Mouse (Mus musculus) heart, adult 2 months (tissue): ENCODE measurements around the gene Il23a. TPM values are rescaled to one million over a fixed set of nuclear protein-coding genes. Genes with fewer than 3 reads are reported as not detected.

Source experiments
- DNase-seq, 2 experiments: peaks; one replicate each; pipeline ENCODE4 v3.0.0; 2021
- H3K27ac ChIP-seq: fragments of 200-600 bp; 2 replicates; pipeline ENCODE4 v1.8.1; 2022
- H3K27me3 ChIP-seq: fragments of 200-500 bp; 2 replicates; pipeline ENCODE4 v1.6.1; 2012; ENCODE audit warnings: mild to moderate bottlenecking, low read length, inconsistent platforms, mixed read lengths; ENCODE audit not compliant: control insufficient read depth, insufficient read depth
- H3K36me3 ChIP-seq: fragments of 200-500 bp; 2 replicates; pipeline ENCODE4 v1.6.1; 2012; ENCODE audit warnings: low read length, inconsistent platforms; ENCODE audit not compliant: control insufficient read depth, insufficient read depth
- H3K4me1 ChIP-seq: fragments of 200-500 bp; 2 replicates; pipeline ENCODE4 v1.6.1; 2011; ENCODE audit warnings: low read length; ENCODE audit not compliant: control insufficient read depth, insufficient read depth
- H3K4me3 ChIP-seq: fragments of 200-600 bp; 2 replicates; pipeline ENCODE4 v1.8.1; 2022
- H3K79me2 ChIP-seq: fragments of 200-500 bp; replicated peaks from 2 replicates; pipeline ENCODE4 v1.6.1; 2012; ENCODE audit warnings: mild to moderate bottlenecking, inconsistent platforms, low read length, moderate library complexity, mixed read lengths; ENCODE audit not compliant: control insufficient read depth, insufficient read depth
- H3K9ac ChIP-seq: fragments of 200-500 bp; 2 replicates; pipeline ENCODE4 v1.6.1; 2012; ENCODE audit warnings: low read depth, mild to moderate bottlenecking, control low read depth, inconsistent platforms, low read length, mixed read lengths
- CTCF ChIP-seq: fragments of 200-600 bp; IDR thresholded peaks from 2 replicates; pipeline ENCODE4 v1.8.1; 2022; ENCODE audit warnings: antibody characterized with exemption, mild to moderate bottlenecking, moderate library complexity
- EP300 ChIP-seq: fragments of 200-500 bp; IDR thresholded peaks from 2 replicates; pipeline ENCODE4 v1.6.1; 2011; ENCODE audit warnings: low read depth, low read length, control low read depth; ENCODE audit not compliant: insufficient read depth
- POLR2A ChIP-seq: fragments of 200-500 bp; IDR thresholded peaks from 2 replicates; pipeline ENCODE4 v1.6.1; 2011; ENCODE audit warnings: mild to moderate bottlenecking, low read depth, low read length, control low read depth; ENCODE audit not compliant: insufficient read depth
- WGBS: fragments of 180-500 bp; shearing (Covaris S2); methylation state at CpG from one replicate; pipeline ENCODE4 v1.1.7; 2018; 5-methylcytosine and 5-hydroxymethylcytosine counted together
- intact Hi-C: fragments of 180-260 bp; cut with DNase I; formaldehyde crosslinking; loops from one replicate; pipeline ENCODE4 v1.15.1; 2025
- long read RNA-seq: library from polyadenylated mRNA; stranded (forward); transcript quantifications from one replicate; pipeline ENCODE4 v2.0.0, GENCODE M21; 2021
- polyA plus RNA-seq: library from polyadenylated mRNA; depleted of rRNA; stranded (reverse); fragments of >200 nt; gene quantifications from 2 replicates; pipeline ENCODE4 v1.2.3, GENCODE M21; 2012; rRNA removed
- total RNA-seq, 2 experiments: library from RNA; stranded (reverse); gene quantifications; 2 replicates each; pipeline ENCODE4 v1.2.3; 2021

The Il23a gene
- total RNA-seq (under 1 TPM in 1 of 2 experiments, not detected in 1; 0.16 TPM), polyA plus RNA-seq (0.12 TPM in 1 of 2 replicates, not detected in the other)
- long read RNA-seq, result 0 reads

GRCm38 (mm10) chr10:128298702-128299171 lies at the start of gene Il23a:
Il23a (minus strand) TSS chr10:128298752.
- TF ChIP-seq POLR2A (no peak), CTCF (no peak), EP300 (no peak)
- 73% methylated on average over 11 of the region's 11 CpGs for WGBS
- intact Hi-C loops, result no loop called here
- no peaks in the 10 kb centered on the region for H3K79me2 ChIP-seq
- no peak within 1 kb of the TSS for H3K27ac ChIP-seq
- DNase-seq, result no peak
- H3K36me3 ChIP-seq, result 0 out of 2 replicates have a peak, but pooled peaks cover 2% of the 10 kb centered on the region
- H3K27me3 ChIP-seq, result no peaks in the 10 kb centered on the region
- H3K4me1 ChIP-seq, result peaks cover 3% of the 10 kb centered on the region
- no peak within 1 kb of the TSS for H3K9ac ChIP-seq
- H3K4me3 ChIP-seq, result no peak within 1 kb of the TSS

- H3K36me3 ChIP-seq, result peaks cover 26% of the 10 kb centered on the region
- no peaks in the 10 kb centered on the region for H3K27me3 ChIP-seq
- no peak for DNase-seq
- TF ChIP-seq CTCF, result no peak
- TF ChIP-seq POLR2A, result no peak
- no peak for TF ChIP-seq EP300
- H3K4me3 ChIP-seq, result no peak overlapping the region
- 76% methylated on average over 8 of the region's 8 CpGs for WGBS
- H3K9ac ChIP-seq, result no peak overlapping the region
- peaks cover 16% of the 10 kb centered on the region for H3K4me1 ChIP-seq
- H3K27ac ChIP-seq, result no peak overlapping the region
- H3K79me2 ChIP-seq, result peaks cover 4% of the 10 kb centered on the region; the same call in 1 of the 2 replicates
- intact Hi-C loops, result no loop called here
Observed at GRCm38 (mm10) chr10:128347541-128347940, 49.0 kb upstream of the Il23a start.

- TF ChIP-seq EP300 (peak; percentile 89), CTCF (no peak), POLR2A (peak; percentile 22; the same call in 1 of the 2 replicates)
- Histone ChIP-seq H3K36me3 (peaks cover 38% of the 10 kb centered on the region), H3K4me3 (peak overlapping the region; percentile 36; the same call in 1 of the 2 replicates), H3K9ac (no peak overlapping the region), H3K4me1 (peaks cover 19% of the 10 kb centered on the region), H3K27ac (peak overlapping the region; percentile 50), H3K27me3 (no peaks in the 10 kb centered on the region), H3K79me2 (peaks cover 7% of the 10 kb centered on the region)
- WGBS, result 4% methylated on average over 7 of the region's 7 CpGs
- peak; percentile 79 to 86 for DNase-seq
- intact Hi-C loops, result loop anchor here (1.0 kb wide), 1 partner anchor 14 kb away; no protein-coding TSS in a partner anchor
Observed at GRCm38 (mm10) chr10:128344568-128345275, 46.2 kb upstream of the Il23a start.

GRCm38 (mm10) chr10:128343436-128343835 lies 44.9 kb upstream of the Il23a start:
- H3K27ac ChIP-seq, result no peak overlapping the region; the same call in 1 of the 2 replicates
- no peak for TF ChIP-seq CTCF
- TF ChIP-seq EP300, result no peak
- TF ChIP-seq POLR2A, result no peak
- peaks cover 45% of the 10 kb centered on the region for H3K36me3 ChIP-seq
- intact Hi-C loops, result no loop called here
- no peaks in the 10 kb centered on the region for H3K27me3 ChIP-seq
- peaks cover 10% of the 10 kb centered on the region for H3K79me2 ChIP-seq
- no peak overlapping the region for H3K9ac ChIP-seq
- WGBS, result 55% methylated on average over 1 of the region's 1 CpGs
- no peak for DNase-seq
- H3K4me1 ChIP-seq, result peaks cover 20% of the 10 kb centered on the region
- H3K4me3 ChIP-seq, result no peak overlapping the region

GRCm38 (mm10) chr10:128340257-128340656 lies 41.7 kb upstream of the Il23a start:
- peak overlapping the region; percentile 90; the same call in 1 of the 2 replicates for H3K27ac ChIP-seq
- H3K4me1 ChIP-seq, result peaks cover 23% of the 10 kb centered on the region
- peaks cover 46% of the 10 kb centered on the region for H3K36me3 ChIP-seq
- H3K4me3 ChIP-seq, result no peak overlapping the region
- H3K9ac ChIP-seq, result no peak overlapping the region; the same call in 1 of the 2 replicates
- H3K27me3 ChIP-seq, result no peaks in the 10 kb centered on the region
- peaks cover 8% of the 10 kb centered on the region for H3K79me2 ChIP-seq
- intact Hi-C loops, result no loop called here
- peak; percentile 45 for TF ChIP-seq CTCF
- TF ChIP-seq POLR2A, result no peak
- 58% methylated on average over 2 of the region's 2 CpGs for WGBS
- no peak for DNase-seq

GRCm38 (mm10) chr10:128338948-128339347 lies 40.4 kb upstream of the Il23a start:
- DNase-seq, result peak in 1 of 2 experiments; percentile 34
- Histone ChIP-seq H3K9ac (no peak overlapping the region; the same call in 1 of the 2 replicates), H3K27me3 (no peaks in the 10 kb centered on the region), H3K27ac (peak overlapping the region; percentile 90), H3K36me3 (peaks cover 41% of the 10 kb centered on the region), H3K4me3 (peak overlapping the region; percentile 71), H3K4me1 (peaks cover 18% of the 10 kb centered on the region), H3K79me2 (peaks cover 8% of the 10 kb centered on the region)
- TF ChIP-seq POLR2A (no peak), CTCF (no peak), EP300 (no peak)
- 8% methylated on average over 2 of the region's 2 CpGs for WGBS
- intact Hi-C loops, result loop anchor here (5.0 kb wide), 1 partner anchor 38 kb away; the partner anchor contains the start of gene Ankrd52
